Mouse (Mus musculus) c-Kit-positive CD71-negative TER-119-negative erythroid progenitor cells, embryonic 14.5 days (primary cell): ENCODE results near the gene Wwc1.

Experiments
- DNase-seq: peaks from one replicate; pipeline ENCODE4 v3.0.0-alpha.2; 2013; ENCODE audit warnings: low read depth

Gene Wwc1

GRCm38 (mm10) chr11:35932121-35932885 is 48.0 kb downstream of the Wwc1 start:
- DNase-seq: no peak

DNA sequence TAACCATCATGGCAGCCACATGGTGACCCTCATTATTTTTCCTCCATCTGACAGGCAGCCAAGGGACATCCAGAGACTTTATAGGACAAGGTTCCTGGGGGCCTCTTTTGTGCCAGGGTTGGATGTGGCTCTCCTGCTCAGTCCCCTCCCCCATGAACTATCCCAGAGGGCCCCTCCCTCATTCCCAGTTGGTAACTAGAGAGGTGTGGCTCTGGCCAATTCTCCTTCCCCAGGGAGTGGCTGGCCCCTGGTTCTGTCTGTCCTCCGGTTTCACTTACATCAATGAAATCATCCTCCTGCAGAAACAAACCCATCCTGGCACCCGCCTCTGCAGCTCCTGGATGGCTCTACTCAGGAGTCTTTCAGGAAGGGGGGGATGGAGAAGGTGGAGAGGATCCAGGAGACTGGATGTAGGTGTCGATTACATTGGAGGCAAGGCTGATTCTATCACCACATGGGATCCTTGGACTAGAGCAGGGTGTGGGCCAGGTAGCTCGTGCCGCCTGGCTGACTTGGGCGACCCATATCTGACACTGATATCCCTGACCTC is 49.7 kb downstream of the Wwc1 start:
- no peak for DNase-seq

GRCm38 (mm10) chr11:35928453-35928852 is 51.9 kb downstream of the Wwc1 start:
- DNase-seq: no peak

DNA sequence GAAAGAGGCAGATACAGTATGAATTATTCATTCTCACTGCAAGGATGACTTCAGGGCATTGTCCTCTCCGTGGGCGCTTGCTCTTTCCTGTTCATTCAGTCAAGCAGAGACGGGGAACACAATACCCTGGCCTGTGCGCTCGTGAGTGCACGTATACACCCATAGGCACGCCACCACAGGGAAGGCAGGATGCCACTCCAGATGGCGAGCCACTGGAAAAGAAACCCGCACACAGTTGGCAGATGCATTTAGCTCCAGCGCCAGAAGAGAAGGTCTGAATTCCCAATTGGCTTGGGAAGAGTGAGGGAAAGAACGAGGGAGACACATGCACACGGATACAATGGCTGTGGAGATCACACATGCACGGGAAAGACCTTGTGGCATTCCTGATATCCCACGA is 53.0 kb downstream of the Wwc1 start:
- DNase-seq: no peak

GRCm38 (mm10) chr11:35925592-35925991 is 54.7 kb downstream of the Wwc1 start:
- DNase-seq: no peak

DNA sequence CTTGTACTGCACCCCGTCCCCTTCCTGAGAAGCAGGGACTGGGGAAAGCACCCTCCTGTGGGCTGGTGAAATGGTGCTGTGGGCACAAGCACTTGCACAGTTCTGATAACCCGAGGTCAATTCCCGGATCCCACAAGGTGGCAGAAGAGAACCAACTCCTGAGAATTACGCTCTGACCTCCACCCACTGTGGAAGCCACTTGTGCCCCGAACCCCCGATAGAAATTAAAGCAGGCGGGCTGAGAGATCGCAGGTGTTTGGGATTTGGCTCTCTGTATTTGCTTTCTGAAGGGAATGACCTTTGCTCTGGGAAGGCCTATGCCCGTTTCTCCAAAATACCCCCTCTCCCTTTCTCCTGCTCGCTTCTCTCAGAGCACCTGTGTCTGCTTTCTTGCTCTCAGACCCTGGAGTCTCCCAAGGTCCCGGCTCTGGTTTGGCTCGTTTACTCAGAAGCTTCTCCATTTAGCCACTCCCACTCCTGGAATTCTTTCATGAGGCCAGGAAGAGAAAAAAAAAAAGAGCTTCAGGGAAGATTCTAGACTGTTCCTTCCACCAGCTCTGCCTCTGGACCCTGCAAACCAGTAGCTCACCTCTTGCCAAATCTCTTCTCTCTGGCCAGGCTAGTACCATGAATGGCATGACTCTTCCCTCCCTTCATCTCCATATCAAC is 58.0 kb downstream of the Wwc1 start:
- DNase-seq: no peak

GRCm38 (mm10) chr11:35920776-35921175 is 59.6 kb downstream of the Wwc1 start:
- DNase-seq: no peak

- DNase-seq: no peak
Observed at GRCm38 (mm10) chr11:35919856-35920503, 60.3 kb downstream of the Wwc1 start.

GRCm38 (mm10) chr11:35919383-35919782 is 60.9 kb downstream of the Wwc1 start:
- no peak for DNase-seq

- DNase-seq: no peak
Observed at GRCm38 (mm10) chr11:35916466-35917185, 63.7 kb downstream of the Wwc1 start.

GRCm38 (mm10) chr11:35915546-35915945 is 64.8 kb downstream of the Wwc1 start:
- DNase-seq: no peak

GRCm38 (mm10) chr11:35913418-35914044 is 66.8 kb downstream of the Wwc1 start:
- no peak for DNase-seq

GRCm38 (mm10) chr11:35904955-35905550 is 75.3 kb downstream of the Wwc1 start:
- DNase-seq: no peak

- DNase-seq: no peak
Observed at GRCm38 (mm10) chr11:35903079-35903478, 77.2 kb downstream of the Wwc1 start.

DNA sequence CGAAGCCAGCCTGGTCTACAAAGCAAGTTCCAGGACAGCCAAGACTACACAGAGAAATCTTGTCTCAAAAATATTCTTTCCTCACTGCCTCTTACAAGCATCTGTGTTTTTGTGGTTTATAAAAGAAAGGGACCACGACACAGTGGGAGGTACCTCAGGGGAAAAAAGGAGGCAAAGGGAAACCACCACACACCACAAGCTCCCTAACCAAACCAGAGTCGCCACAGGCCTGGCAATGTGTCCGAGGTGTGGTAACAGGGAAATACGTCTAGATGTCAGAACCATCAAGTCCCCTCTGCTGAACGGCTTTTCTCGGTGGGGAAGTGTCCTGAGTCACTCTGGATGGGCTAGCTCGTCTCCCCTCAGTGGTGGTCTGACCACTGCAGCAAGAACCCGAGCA is 80.4 kb downstream of the Wwc1 start:
- DNase-seq: peak; percentile 7

DNA sequence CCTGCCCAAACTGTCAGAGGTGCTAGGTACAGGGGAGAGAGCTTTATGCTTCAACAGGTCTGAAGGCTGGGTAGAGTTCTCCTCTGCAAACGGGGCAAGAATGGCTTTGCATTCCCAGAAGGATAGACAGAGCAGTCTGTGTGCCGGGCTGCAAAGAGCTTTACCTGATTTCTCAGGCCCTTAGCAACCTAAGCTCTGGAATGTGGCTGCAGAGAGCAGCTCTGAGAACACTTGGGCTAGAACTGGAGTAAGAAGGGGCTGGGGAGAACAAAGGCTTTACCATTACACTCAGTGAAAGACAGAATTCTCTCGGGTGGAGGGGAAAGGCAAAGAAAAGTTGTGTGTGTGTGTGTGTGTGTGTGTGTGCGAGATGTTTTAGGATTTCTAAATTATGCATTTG is 86.9 kb downstream of the Wwc1 start:
- no peak for DNase-seq

- DNase-seq: no peak
Observed at GRCm38 (mm10) chr11:35893018-35893421, 87.3 kb downstream of the Wwc1 start.

GRCm38 (mm10) chr11:35892293-35892692 is 88.0 kb downstream of the Wwc1 start:
- no peak for DNase-seq

- DNase-seq: no peak
Observed at GRCm38 (mm10) chr11:35888790-35889189, 91.5 kb downstream of the Wwc1 start.

- no peak for DNase-seq
Observed at GRCm38 (mm10) chr11:35882777-35883176, 97.5 kb downstream of the Wwc1 start.

DNA sequence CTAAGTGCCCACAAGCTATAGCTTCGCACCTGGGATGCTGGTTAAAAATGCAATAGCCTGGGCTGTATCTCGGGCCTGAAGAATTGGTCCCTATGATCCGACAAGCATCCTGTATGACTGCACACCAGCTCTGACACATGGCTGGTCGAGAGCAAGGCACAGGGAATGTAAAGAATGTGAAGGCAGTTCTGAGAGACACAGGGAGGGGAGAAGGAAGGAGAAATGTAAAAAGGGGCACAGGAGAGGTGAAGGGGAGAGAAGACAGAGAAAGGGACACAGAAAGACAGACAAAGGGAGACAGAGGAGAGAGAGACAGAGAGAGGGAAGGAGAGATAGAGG is 101.8 kb downstream of the Wwc1 start:
- DNase-seq: no peak
